Mouse (Mus musculus): ENCODE results near the gene Pln.

DNA sequence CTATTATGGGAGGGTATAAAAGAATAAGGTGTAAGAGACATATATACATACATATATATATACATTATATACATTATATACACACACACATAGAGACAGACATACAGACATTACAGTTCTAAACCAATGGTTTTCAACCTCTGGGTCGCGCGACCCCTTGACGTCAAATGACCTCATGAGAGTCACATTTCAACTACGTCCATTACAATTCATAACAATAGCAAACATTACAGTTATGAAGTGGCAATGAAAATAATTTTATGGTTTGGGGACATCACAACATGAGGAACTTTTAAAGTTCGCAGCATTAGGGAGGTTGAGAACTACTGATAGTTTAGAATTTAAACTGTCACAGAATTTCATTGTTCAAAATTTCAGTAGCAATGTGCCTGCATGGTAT lies 40.8 kb downstream of the Pln start:
- TF ChIP-seq CTCF (IDR thresholded peaks at IDR 0.05; ENCODE audit: low read depth) (no peak), EP300 (IDR thresholded peaks at IDR 0.05; ENCODE audit: low read depth) (no peak)

All from liver, postnatal 0 days (tissue).